Mouse (Mus musculus): ENCODE measurements around the gene Fam181a. TPM values are rescaled to one million over a fixed set of nuclear protein-coding genes. Genes with fewer than 3 reads are reported as not detected.

Gene Fam181a
- total and polyA plus RNA-seq, 3 experiments = not detected

- Histone ChIP-seq H3K4me3 (replicated peaks in 1 of 3; ENCODE audit: low read depth in 2 of 3, low read length in 2 of 3, poor library complexity in 1 of 3) (no peak overlapping the region), H3K4me1 (ENCODE audit: control insufficient read depth in 1 of 2, insufficient read depth in 2 of 2) (peaks cover 5 to 15% of the 10 kb centered on the region in 2 experiments; a peak in 2 of 4 replicates), H3K9me3 (replicated peaks; ENCODE audit: low read length) (peaks cover 8% of the 10 kb centered on the region), H3K36me3 (replicated peaks in 1 of 2; ENCODE audit: control insufficient read depth in 1 of 2, insufficient read depth in 1 of 2, low read length in 1 of 2) (no peaks in the 10 kb centered on the region), H3K9ac (ENCODE audit: insufficient read depth, low read depth) (no peak overlapping the region), H3K4me2 (ENCODE audit: insufficient read depth, low read depth, poor library complexity, severe bottlenecking) (no peak overlapping the region), H3K27me3 (replicated peaks) (no peaks in the 10 kb centered on the region), H3K79me2 (replicated peaks; ENCODE audit: control insufficient read depth, extremely low read depth, insufficient read depth, poor library complexity, severe bottlenecking) (no peaks in the 10 kb centered on the region), H3K27ac (ENCODE audit: insufficient read depth, low read depth) (no peak overlapping the region)
- TF ChIP-seq MEF2A (IDR thresholded peaks at IDR 0.05; ENCODE audit: borderline replicate concordance, low read depth, low read length) = no peak
- TF ChIP-seq EP300 (IDR thresholded peaks at IDR 0.05; ENCODE audit: low read length) = 0 out of 2 replicates have a peak, but pooled peaks have one; percentile 12
- in situ Hi-C loops (cut with MboI; ENCODE audit: low pct_ligation_motif_present, low pct_unique_long_range_greater_than_20kb, low sequenced_read_pairs) (no loop called here), dilution Hi-C loops (cut with MboI; ENCODE audit: extremely low pct_ligation_motif_present, extremely low pct_unique_long_range_greater_than_20kb, low sequenced_read_pairs) (no loop called here)
- DNase-seq (ENCODE audit: extremely low read depth) = peak; percentile 28
Measured at GRCm38 (mm10) chr12:103281912-103282311, 28.9 kb upstream of the Fam181a start.

- H3K4me3 ChIP-seq (replicated peaks in 1 of 3; ENCODE audit: low read depth in 2 of 3, low read length in 2 of 3, poor library complexity in 1 of 3) = no peak overlapping the region
- H3K4me2 ChIP-seq (ENCODE audit: insufficient read depth, low read depth, poor library complexity, severe bottlenecking) = no peak overlapping the region
- dilution Hi-C loops (cut with MboI; ENCODE audit: extremely low pct_ligation_motif_present, extremely low pct_unique_long_range_greater_than_20kb, low sequenced_read_pairs) = no loop called here
- H3K9me3 ChIP-seq (replicated peaks; ENCODE audit: low read length) = peaks cover 4% of the 10 kb centered on the region
- in situ Hi-C loops (cut with MboI; ENCODE audit: low pct_ligation_motif_present, low pct_unique_long_range_greater_than_20kb, low sequenced_read_pairs) = no loop called here
- no peak for TF ChIP-seq SIN3A (IDR thresholded peaks at IDR 0.05; ENCODE audit: low read length)
- no peak for TF ChIP-seq TBP (conservative IDR thresholded peaks at IDR 0.05; ENCODE audit: low read depth, low read length)
- no peak for TF ChIP-seq HCFC1 (IDR thresholded peaks at IDR 0.05; ENCODE audit: low read depth, low read length)
- no peak for TF ChIP-seq NELFE (IDR thresholded peaks at IDR 0.05; ENCODE audit: low read depth, low read length)
- no peak for TF ChIP-seq GABPA (IDR thresholded peaks at IDR 0.05; ENCODE audit: insufficient replicate concordance, low read depth, low read length)
- TF ChIP-seq UBTF (IDR thresholded peaks at IDR 0.05; ENCODE audit: low read depth, low read length) = no peak
- no peaks in the 10 kb centered on the region for H3K36me3 ChIP-seq (replicated peaks in 1 of 2; ENCODE audit: control insufficient read depth in 1 of 2, insufficient read depth in 1 of 2, low read length in 1 of 2)
- H3K27me3 ChIP-seq (replicated peaks) = no peaks in the 10 kb centered on the region
- no peaks in the 10 kb centered on the region for H3K79me2 ChIP-seq (replicated peaks; ENCODE audit: control insufficient read depth, extremely low read depth, insufficient read depth, poor library complexity, severe bottlenecking)
- H3K9ac ChIP-seq (ENCODE audit: insufficient read depth, low read depth) = no peak overlapping the region
- no peak overlapping the region for H3K27ac ChIP-seq (ENCODE audit: insufficient read depth, low read depth)
- H3K4me1 ChIP-seq (ENCODE audit: control insufficient read depth in 1 of 2, insufficient read depth in 2 of 2) = peaks cover 5 to 15% of the 10 kb centered on the region in 2 experiments; a peak in 2 of 4 replicates
- no peak for DNase-seq (ENCODE audit: extremely low read depth)
Measured at GRCm38 (mm10) chr12:103282936-103283335, 27.8 kb upstream of the Fam181a start.

- H3K36me3 ChIP-seq (replicated peaks in 1 of 2; ENCODE audit: control insufficient read depth in 1 of 2, insufficient read depth in 1 of 2, low read length in 1 of 2) = no peaks in the 10 kb centered on the region
- dilution Hi-C loops (cut with MboI; ENCODE audit: extremely low pct_ligation_motif_present, extremely low pct_unique_long_range_greater_than_20kb, low sequenced_read_pairs) = no loop called here
Measured at GRCm38 (mm10) chr12:103283411-103283810, 27.4 kb upstream of the Fam181a start.

More at GRCm38 (mm10) chr12:103283411-103283810, 27.4 kb upstream of the Fam181a start:
- DNase-seq (ENCODE audit: extremely low read depth) = no peak
- Histone ChIP-seq H3K4me1 (ENCODE audit: control insufficient read depth in 1 of 2, insufficient read depth in 2 of 2) (peaks cover 5 to 15% of the 10 kb centered on the region in 2 experiments; a peak in 2 of 4 replicates), H3K9me3 (replicated peaks; ENCODE audit: low read length) (no peaks in the 10 kb centered on the region), H3K9ac (ENCODE audit: insufficient read depth, low read depth) (no peak overlapping the region), H3K27ac (ENCODE audit: insufficient read depth, low read depth) (no peak overlapping the region), H3K27me3 (replicated peaks) (no peaks in the 10 kb centered on the region), H3K4me3 (replicated peaks in 1 of 3; ENCODE audit: low read depth in 2 of 3, low read length in 2 of 3, poor library complexity in 1 of 3) (no peak overlapping the region), H3K79me2 (replicated peaks; ENCODE audit: control insufficient read depth, extremely low read depth, insufficient read depth, poor library complexity, severe bottlenecking) (no peaks in the 10 kb centered on the region), H3K4me2 (ENCODE audit: insufficient read depth, low read depth, poor library complexity, severe bottlenecking) (no peak overlapping the region)
- in situ Hi-C loops (cut with MboI; ENCODE audit: low pct_ligation_motif_present, low pct_unique_long_range_greater_than_20kb, low sequenced_read_pairs) = no loop called here
- TF ChIP-seq TBP (conservative IDR thresholded peaks at IDR 0.05; ENCODE audit: low read depth, low read length) = no peak
- no peak for TF ChIP-seq NRF1 (IDR thresholded peaks at IDR 0.05; ENCODE audit: low read depth, low read length)
- no peak for TF ChIP-seq RCOR1 (conservative IDR thresholded peaks at IDR 0.05; ENCODE audit: low read depth, low read length)
- TF ChIP-seq EP300 (IDR thresholded peaks at IDR 0.05; ENCODE audit: low read length) = no peak
- no peak for TF ChIP-seq ZMIZ1 (IDR thresholded peaks at IDR 0.05; ENCODE audit: low read depth, low read length)
- no peak for TF ChIP-seq MAFK (IDR thresholded peaks at IDR 0.05; ENCODE audit: insufficient replicate concordance, low read length)
- TF ChIP-seq ZNF384 (IDR thresholded peaks at IDR 0.05; ENCODE audit: low read depth, low read length) = no peak
- no peak for TF ChIP-seq BHLHE40 (IDR thresholded peaks at IDR 0.05; ENCODE audit: low read depth, low read length)
- TF ChIP-seq MAZ (IDR thresholded peaks at IDR 0.05; ENCODE audit: low read depth, low read length) = no peak
- no peak for TF ChIP-seq UBTF (IDR thresholded peaks at IDR 0.05; ENCODE audit: low read depth, low read length)

Measured in CH12.LX (cell line).